Mouse (Mus musculus) ES-Bruce4 (cell line): ENCODE data around the gene Ccdc80. TPM values are rescaled to one million over a fixed set of nuclear protein-coding genes. Genes with fewer than 3 reads are reported as not detected.

Experiments used
- H3K27ac ChIP-seq: 2 replicates; pipeline ENCODE4 v1.5.1; 2012; ENCODE audit warnings: low read length, inconsistent platforms; ENCODE audit not compliant: insufficient read depth
- H3K27me3 ChIP-seq: 2 replicates; pipeline ENCODE4 v1.6.1; 2012; ENCODE audit warnings: mild to moderate bottlenecking, low read length, inconsistent platforms; ENCODE audit not compliant: control insufficient read depth, poor library complexity, insufficient read depth, severe bottlenecking
- H3K36me3 ChIP-seq: 2 replicates; pipeline ENCODE4 v1.6.1; 2012; ENCODE audit warnings: inconsistent platforms, mild to moderate bottlenecking, low read length, moderate library complexity; ENCODE audit not compliant: control insufficient read depth, poor library complexity, insufficient read depth, severe bottlenecking
- H3K4me1 ChIP-seq: one replicate; pipeline ENCODE4 v1.8.1; 2011; ENCODE audit warnings: low read length; ENCODE audit not compliant: control insufficient read depth, insufficient read depth
- H3K4me3 ChIP-seq: 2 replicates; pipeline ENCODE4 v1.5.1; 2011; ENCODE audit warnings: low read depth, mild to moderate bottlenecking, low read length
- H3K9ac ChIP-seq: 2 replicates; pipeline ENCODE4 v1.6.1; 2012; ENCODE audit warnings: low read depth, mild to moderate bottlenecking, inconsistent platforms; ENCODE audit not compliant: poor library complexity, severe bottlenecking
- H3K9me3 ChIP-seq: replicated peaks from 2 replicates; pipeline ENCODE4 v1.6.1; 2012; ENCODE audit warnings: mild to moderate bottlenecking, low read length, inconsistent platforms; ENCODE audit not compliant: control insufficient read depth, poor library complexity, insufficient read depth, severe bottlenecking
- CTCF ChIP-seq: IDR thresholded peaks from one replicate; pipeline ENCODE4 v1.8.1; 2011; ENCODE audit warnings: low read depth, low read length
- EP300 ChIP-seq: IDR thresholded peaks from 2 replicates; pipeline ENCODE4 v1.6.1; 2011; ENCODE audit warnings: low read depth, low read length; ENCODE audit not compliant: insufficient read depth
- POLR2A ChIP-seq: IDR thresholded peaks from one replicate; pipeline ENCODE4 v1.8.1; 2011; ENCODE audit warnings: low read length; ENCODE audit not compliant: insufficient read depth
- polyA plus RNA-seq: library from polyadenylated mRNA; stranded (reverse); fragments of >200 nt; gene quantifications from 2 replicates; pipeline ENCODE4 v1.2.4, GENCODE M21; 2011; ENCODE audit warnings: low read depth; ENCODE audit not compliant: missing spikeins, insufficient read depth, insufficient read length

The Ccdc80 gene
- polyA plus RNA-seq, 1 experiment = 11.3 TPM

DNA sequence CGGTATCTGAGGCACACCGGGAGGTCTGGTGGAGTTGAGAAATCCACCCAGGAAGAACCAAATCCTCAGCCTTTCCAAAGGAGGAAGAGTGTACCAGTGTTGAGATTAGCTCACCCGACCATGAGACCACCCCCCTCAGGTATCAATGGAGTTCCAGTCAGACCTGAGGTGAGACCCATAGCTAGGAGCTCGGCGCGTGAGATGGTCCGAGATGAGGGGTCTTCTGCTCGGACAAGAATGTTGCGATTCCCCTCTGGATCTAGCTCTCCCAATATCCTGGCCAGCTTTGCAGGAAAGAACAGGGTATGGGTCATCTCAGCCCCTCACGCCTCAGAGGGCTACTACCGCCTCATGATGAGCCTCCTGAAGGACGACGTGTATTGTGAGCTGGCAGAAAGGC is 1.8 kb downstream of the Ccdc80 start:
- Histone ChIP-seq H3K27me3 (no peaks in the 10 kb centered on the region), H3K4me3 (no peak overlapping the region), H3K9me3 (no peaks in the 10 kb centered on the region), H3K27ac (no peak overlapping the region), H3K4me1 (no peaks in the 10 kb centered on the region), H3K9ac (no peak overlapping the region), H3K36me3 (no peaks in the 10 kb centered on the region)
- no peak for TF ChIP-seq CTCF
- no peak for TF ChIP-seq EP300
- TF ChIP-seq POLR2A = no peak

DNA sequence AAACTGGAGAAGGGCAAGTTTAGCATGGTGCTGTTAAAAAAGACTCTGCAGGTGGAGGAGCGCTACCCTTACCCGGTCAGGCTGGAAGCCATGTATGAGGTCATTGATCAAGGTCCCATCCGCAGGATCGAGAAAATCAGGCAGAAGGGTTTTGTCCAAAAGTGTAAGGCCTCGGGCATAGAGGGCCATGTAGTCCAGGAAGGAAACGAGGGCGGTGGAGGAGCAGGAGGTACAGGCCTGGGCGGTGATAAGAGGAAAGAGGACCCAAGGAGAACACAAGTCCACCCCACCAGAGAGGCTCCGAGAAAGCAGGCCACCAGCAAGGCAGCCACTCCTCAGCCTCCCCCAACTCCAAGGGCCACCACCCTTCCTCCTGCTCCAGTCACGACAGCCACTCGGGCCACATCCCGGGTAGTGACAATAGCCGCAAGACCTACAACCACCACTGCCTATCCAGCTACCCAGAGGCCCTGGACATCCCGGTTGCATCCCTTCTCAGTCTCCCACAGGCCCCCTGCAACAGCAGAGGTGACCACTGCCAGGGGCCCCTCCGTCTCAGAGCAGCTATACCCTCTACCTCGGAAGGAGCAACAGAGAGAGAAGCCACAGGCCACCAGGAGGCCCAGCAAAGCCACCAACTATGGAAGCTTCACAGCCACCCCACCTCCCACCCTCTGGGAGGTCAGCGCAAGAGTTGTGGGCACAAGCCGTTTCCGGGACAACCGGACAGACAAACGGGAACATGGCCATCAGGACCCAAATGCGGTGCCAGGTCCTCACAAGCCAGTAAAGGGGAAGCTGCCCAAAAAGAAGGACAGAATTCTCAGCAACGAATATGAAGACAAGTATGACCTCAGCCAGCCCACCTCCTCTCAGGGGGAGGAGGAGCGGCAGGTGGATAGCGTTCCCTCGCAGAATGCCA is 2.6 kb downstream of the Ccdc80 start:
- no peaks in the 10 kb centered on the region for H3K27me3 ChIP-seq
- TF ChIP-seq POLR2A (no peak), EP300 (no peak), CTCF (no peak)
- no peak overlapping the region for H3K4me3 ChIP-seq

GRCm38 (mm10) chr16:45097467-45097866 is 4.3 kb downstream of the Ccdc80 start:
- H3K4me1 ChIP-seq = no peaks in the 10 kb centered on the region
- H3K9me3 ChIP-seq = no peaks in the 10 kb centered on the region
- no peak overlapping the region for H3K9ac ChIP-seq
- no peaks in the 10 kb centered on the region for H3K36me3 ChIP-seq
- no peak overlapping the region for H3K4me3 ChIP-seq
- H3K27me3 ChIP-seq = no peaks in the 10 kb centered on the region
- TF ChIP-seq POLR2A (no peak), CTCF (no peak), EP300 (no peak)
- H3K27ac ChIP-seq = no peak overlapping the region

More for the DNA sequence above, 2.6 kb downstream of the Ccdc80 start:
- Histone ChIP-seq H3K36me3 (no peaks in the 10 kb centered on the region), H3K27ac (no peak overlapping the region), H3K4me1 (no peaks in the 10 kb centered on the region), H3K9ac (no peak overlapping the region), H3K9me3 (no peaks in the 10 kb centered on the region)

DNA sequence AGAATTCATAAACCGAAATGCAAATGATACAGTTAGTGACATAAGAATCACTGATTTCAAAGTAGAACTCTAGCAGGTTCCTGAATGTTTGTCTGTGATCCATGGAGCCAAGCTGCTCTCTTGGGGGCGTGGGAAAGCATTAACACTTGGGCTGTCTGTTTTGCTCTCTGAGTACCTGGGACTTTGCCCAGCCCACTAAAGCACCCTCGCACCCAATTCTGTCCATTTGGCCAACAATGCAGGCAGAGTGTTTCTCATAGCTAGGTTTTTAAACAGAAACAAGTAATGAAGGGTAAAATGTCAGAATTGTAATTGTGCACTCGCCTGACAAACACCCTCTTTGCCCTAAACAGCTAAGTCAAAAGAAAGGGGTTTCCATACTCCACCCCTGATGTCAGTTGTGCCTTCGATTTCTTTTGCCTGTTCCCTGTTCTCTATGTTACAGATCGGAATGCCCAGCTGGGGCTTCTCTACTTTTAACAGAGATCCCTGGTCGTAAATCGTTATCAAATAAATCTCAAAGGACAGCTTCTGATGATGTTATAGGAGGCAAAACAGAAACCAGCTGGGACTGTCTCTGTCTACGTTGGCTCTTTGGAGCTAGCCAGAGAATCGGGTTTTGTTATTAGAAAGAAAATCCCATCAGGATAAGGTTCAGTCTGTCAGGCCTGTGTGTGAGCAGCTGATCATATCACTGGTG is 5.1 kb downstream of the Ccdc80 start:
- H3K4me3 ChIP-seq = no peak overlapping the region
- no peaks in the 10 kb centered on the region for H3K27me3 ChIP-seq
- TF ChIP-seq POLR2A = no peak
- TF ChIP-seq EP300 = no peak
- TF ChIP-seq CTCF = no peak
- no peaks in the 10 kb centered on the region for H3K9me3 ChIP-seq
- no peaks in the 10 kb centered on the region for H3K4me1 ChIP-seq
- H3K36me3 ChIP-seq = no peaks in the 10 kb centered on the region
- no peak overlapping the region for H3K27ac ChIP-seq
- H3K9ac ChIP-seq = no peak overlapping the region

GRCm38 (mm10) chr16:45098886-45099210 is 5.6 kb downstream of the Ccdc80 start:
- H3K4me1 ChIP-seq = no peaks in the 10 kb centered on the region
- H3K27me3 ChIP-seq = no peaks in the 10 kb centered on the region
- no peak overlapping the region for H3K27ac ChIP-seq
- H3K36me3 ChIP-seq = no peaks in the 10 kb centered on the region
- TF ChIP-seq POLR2A (no peak), EP300 (no peak), CTCF (no peak)
- no peak overlapping the region for H3K9ac ChIP-seq
- H3K9me3 ChIP-seq = no peaks in the 10 kb centered on the region
- H3K4me3 ChIP-seq = no peak overlapping the region

GRCm38 (mm10) chr16:45100892-45101291 is 7.7 kb downstream of the Ccdc80 start:
- Histone ChIP-seq H3K9me3 (no peaks in the 10 kb centered on the region), H3K4me1 (no peaks in the 10 kb centered on the region), H3K36me3 (no peaks in the 10 kb centered on the region), H3K27ac (no peak overlapping the region), H3K4me3 (no peak overlapping the region), H3K27me3 (no peaks in the 10 kb centered on the region), H3K9ac (no peak overlapping the region)
- TF ChIP-seq CTCF = no peak
- TF ChIP-seq EP300 = no peak
- TF ChIP-seq POLR2A = no peak
